Mouse (Mus musculus): ENCODE measurements around the gene Adal.

The Adal gene

GRCm38 (mm10) chr2:121178828-121179479, 38.7 kb downstream of the Adal start:
- no peak for DNase-seq (ENCODE audit: low spot score)

GRCm38 (mm10) chr2:121183431-121183830, 43.2 kb downstream of the Adal start:
- DNase-seq (ENCODE audit: low spot score) = no peak

- DNase-seq (ENCODE audit: low spot score) = no peak
These were observed 43.9 kb downstream of the Adal start for GRCm38 (mm10) chr2:121184142-121184541.

GRCm38 (mm10) chr2:121188530-121188929, 48.3 kb downstream of the Adal start:
- no peak for DNase-seq (ENCODE audit: low spot score)

GRCm38 (mm10) chr2:121195466-121195865, 55.2 kb downstream of the Adal start:
- no peak for DNase-seq (ENCODE audit: low spot score)

- DNase-seq (ENCODE audit: low spot score) = no peak
These were observed 64.0 kb downstream of the Adal start for GRCm38 (mm10) chr2:121204276-121204675.
